Mouse (Mus musculus) forebrain, embryonic 14.5 days (tissue): ENCODE measurements at regions not wholly inside any gene's neighbourhood (a gene's known extent, or its start where the extent isn't known, plus 50 kb on each side); places are given as distances from the start of the nearest gene placed in this dataset.

Experiments
- ATAC-seq: fragments of 200-750 bp; cut with Nextera tagmentation; 2 replicates; pipeline ENCODE4 v1.8.0; 2017; ENCODE audit warnings: mild to moderate bottlenecking, moderate library complexity
- DNase-seq: peaks from one replicate; pipeline ENCODE4 v3.0.0-alpha.2; 2015; ENCODE audit warnings: low spot score
- H3K27ac ChIP-seq: fragments of 300-500 bp; sonication (generic); 2 replicates; pipeline ENCODE4 v1.5.1; 2014; ENCODE audit warnings: low read depth, mild to moderate bottlenecking, control low read depth, low read length, moderate library complexity
- H3K27me3 ChIP-seq: fragments of 300-500 bp; sonication (generic); replicated peaks from 2 replicates; pipeline ENCODE4 v1.6.1; 2014; ENCODE audit warnings: low read length, control low read depth, mixed read lengths; ENCODE audit not compliant: control insufficient read depth, insufficient read depth
- H3K36me3 ChIP-seq: fragments of 300-500 bp; sonication (generic); 2 replicates; pipeline ENCODE4 v1.6.1; 2014; ENCODE audit warnings: low read length, control low read depth; ENCODE audit not compliant: control insufficient read depth, insufficient read depth
- H3K4me1 ChIP-seq: fragments of 300-500 bp; sonication (generic); 2 replicates; pipeline ENCODE4 v1.6.1; 2014; ENCODE audit warnings: antibody characterized with exemption, low read length, control low read depth; ENCODE audit not compliant: control insufficient read depth, insufficient read depth
- H3K4me2 ChIP-seq: fragments of 300-500 bp; sonication (generic); 2 replicates; pipeline ENCODE4 v1.6.1; 2014; ENCODE audit warnings: mild to moderate bottlenecking, control low read depth, low read length
- H3K4me3 ChIP-seq: fragments of 300-500 bp; sonication (generic); 2 replicates; pipeline ENCODE4 v1.5.1; 2014; ENCODE audit warnings: low read depth, low read length, control low read depth
- H3K9ac ChIP-seq: fragments of 300-500 bp; sonication (generic); 2 replicates; pipeline ENCODE4 v1.6.1; 2014; ENCODE audit warnings: mild to moderate bottlenecking, low read length, control low read depth, moderate library complexity
- H3K9me3 ChIP-seq: fragments of 300-500 bp; sonication (generic); replicated peaks from 2 replicates; pipeline ENCODE4 v1.6.1; 2016; ENCODE audit warnings: low read length, control low read depth, mixed read lengths; ENCODE audit not compliant: control insufficient read depth
- WGBS: fragments of 180-500 bp; shearing (Covaris S2); extraction: QIAGEN DNeasy Blood & Tissue Kit; methylation state at CpG from one replicate; pipeline ENCODE4 v1.1.7; 2014; 5-methylcytosine and 5-hydroxymethylcytosine counted together

DNA sequence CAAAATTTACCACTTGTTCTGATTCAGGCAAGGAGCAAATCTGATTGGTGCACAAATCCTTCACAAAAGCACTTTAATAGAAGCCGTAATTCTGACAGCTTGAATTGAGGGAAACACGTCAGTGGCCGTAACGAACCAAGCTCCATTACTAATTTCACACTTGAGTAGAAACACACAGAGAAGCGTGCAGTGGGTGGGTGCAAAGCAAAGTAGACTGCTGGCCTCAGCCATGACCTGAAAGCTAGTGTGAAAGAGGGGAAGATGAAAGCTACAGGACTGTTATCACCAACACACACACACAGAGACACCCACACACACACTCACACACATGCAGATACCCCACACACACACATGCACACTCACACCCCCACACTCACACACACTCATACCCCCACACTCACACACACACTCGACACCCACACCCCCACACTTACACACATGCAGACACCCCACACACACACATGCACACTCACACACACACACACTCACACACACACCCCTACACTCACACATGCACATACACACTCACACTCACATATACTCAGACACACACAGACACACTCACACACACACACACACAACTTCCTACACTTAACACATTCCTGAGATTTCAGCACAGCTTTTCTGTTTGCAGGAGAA lies 248.8 kb upstream of the Gpc5 start:
- Histone ChIP-seq H3K4me3 (no peak overlapping the region), H3K4me2 (no peak overlapping the region), H3K9me3 (no peaks in the 10 kb centered on the region), H3K27me3 (no peaks in the 10 kb centered on the region), H3K27ac (no peak overlapping the region), H3K4me1 (peaks cover 5% of the 10 kb centered on the region; the same call in 1 of the 2 replicates), H3K9ac (no peak overlapping the region), H3K36me3 (no peaks in the 10 kb centered on the region)
- ATAC-seq = peak; percentile 21; the same call in 1 of the 2 replicates
- WGBS = 20% methylated on average over 6 of the region's 6 CpGs
- no peak for DNase-seq

DNA sequence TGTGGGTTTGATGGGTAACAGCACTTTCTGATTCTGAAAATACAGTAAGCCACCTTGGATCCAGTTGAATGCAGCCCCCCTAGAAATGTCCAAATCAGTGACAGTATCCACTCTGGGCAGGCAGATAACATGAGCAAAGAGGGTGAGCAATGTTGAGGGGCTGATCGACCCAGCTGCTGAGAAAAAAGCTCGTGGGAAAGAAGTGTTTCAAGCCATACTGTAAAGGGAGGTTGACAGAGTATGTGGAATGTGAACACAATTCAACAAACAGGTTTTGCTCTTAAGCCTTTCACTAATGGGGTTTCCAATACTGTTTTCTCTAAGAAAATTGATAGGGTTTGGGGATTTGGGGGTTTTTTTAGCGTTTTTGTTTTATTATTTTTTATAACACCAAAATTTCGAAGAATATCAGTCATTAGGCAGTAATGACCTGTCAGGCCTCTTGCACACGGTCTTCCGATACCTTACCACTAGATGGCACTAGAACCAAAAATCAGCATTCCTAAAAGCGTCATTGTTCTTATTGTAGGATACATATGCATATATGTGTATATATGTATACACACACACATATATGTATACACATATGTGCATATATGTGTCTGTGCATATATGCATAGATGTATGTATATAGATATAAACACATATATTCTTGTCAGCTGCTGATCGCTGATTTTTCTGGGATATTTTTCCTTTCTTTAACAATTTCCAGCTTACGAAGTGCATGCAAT lies 237.5 kb upstream of the Gpc5 start:
- no peaks in the 10 kb centered on the region for H3K4me1 ChIP-seq
- DNase-seq = peak; percentile 78
- H3K36me3 ChIP-seq = no peaks in the 10 kb centered on the region
- peak; percentile 83 for ATAC-seq
- H3K9me3 ChIP-seq = no peaks in the 10 kb centered on the region
- no peak overlapping the region for H3K4me2 ChIP-seq
- no peak overlapping the region for H3K9ac ChIP-seq
- 25% methylated on average over 9 of the region's 9 CpGs for WGBS
- 0 out of 2 replicates have a peak, but pooled peaks cover 6% of the 10 kb centered on the region for H3K27me3 ChIP-seq
- H3K27ac ChIP-seq = no peak overlapping the region
- no peak overlapping the region for H3K4me3 ChIP-seq

DNA sequence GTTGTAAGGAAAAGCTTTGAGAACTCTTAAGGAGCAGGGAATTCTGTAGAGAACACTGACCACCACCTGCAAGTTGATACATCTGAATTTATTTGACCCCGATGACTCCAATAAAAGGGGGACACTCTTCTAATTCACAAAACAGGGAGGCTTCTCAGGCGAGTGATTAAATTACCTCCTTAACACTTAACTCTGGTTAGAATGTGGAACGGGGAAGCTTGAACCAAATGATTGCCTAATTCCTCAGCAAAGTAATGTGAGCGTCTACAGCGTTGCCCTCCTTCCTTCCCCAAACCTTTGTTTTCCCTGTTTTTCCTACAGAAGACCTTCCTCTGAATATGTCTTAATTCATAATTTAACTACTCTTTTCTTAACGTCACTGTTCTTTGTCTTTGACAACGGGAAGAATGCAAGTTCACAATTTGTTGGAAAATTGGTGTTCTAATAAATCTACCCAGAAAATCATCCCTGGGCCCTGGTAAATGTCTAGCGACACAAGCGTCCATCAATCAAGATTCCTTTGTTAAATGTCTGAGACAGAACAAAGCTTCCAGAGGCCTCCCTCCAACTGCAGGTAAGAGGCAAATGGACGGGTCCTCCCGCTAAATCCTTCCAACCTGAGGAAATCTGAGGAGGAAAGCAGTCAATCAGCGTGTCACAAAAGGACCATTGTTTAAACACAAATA lies 236.8 kb upstream of the Gpc5 start:
- Histone ChIP-seq H3K9me3 (no peaks in the 10 kb centered on the region), H3K4me3 (no peak overlapping the region), H3K36me3 (no peaks in the 10 kb centered on the region), H3K27me3 (0 out of 2 replicates have a peak, but pooled peaks cover 6% of the 10 kb centered on the region), H3K27ac (no peak overlapping the region), H3K4me2 (no peak overlapping the region), H3K4me1 (no peaks in the 10 kb centered on the region), H3K9ac (no peak overlapping the region)
- ATAC-seq (no peak; the same call in 1 of the 2 replicates), DNase-seq (no peak)
- WGBS = 11% methylated on average over 12 of the region's 12 CpGs

DNA sequence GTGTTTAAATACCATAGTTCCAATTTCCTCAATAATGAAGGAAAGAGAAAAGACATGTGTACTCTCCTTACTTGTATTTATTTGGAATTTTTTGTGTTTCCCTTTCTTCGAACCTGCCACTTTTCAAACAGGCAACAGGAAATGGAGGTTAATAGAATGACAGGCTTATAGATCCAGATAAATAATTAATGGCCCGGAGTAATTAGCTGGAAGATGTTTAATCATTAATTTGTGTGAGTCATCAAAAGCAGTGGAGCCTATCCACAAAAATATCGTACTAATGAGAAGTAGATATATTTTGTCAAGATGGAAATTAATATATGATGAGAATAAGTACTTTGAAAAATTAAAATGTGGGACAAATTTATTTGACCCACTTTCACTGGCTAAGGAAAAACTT lies 236.3 kb upstream of the Gpc5 start:
- H3K4me3 ChIP-seq = no peak overlapping the region
- H3K27me3 ChIP-seq = 0 out of 2 replicates have a peak, but pooled peaks cover 6% of the 10 kb centered on the region
- no peaks in the 10 kb centered on the region for H3K36me3 ChIP-seq
- no peak overlapping the region for H3K27ac ChIP-seq
- ATAC-seq (no peak), DNase-seq (no peak)
- H3K4me2 ChIP-seq = no peak overlapping the region
- H3K9me3 ChIP-seq = no peaks in the 10 kb centered on the region
- H3K9ac ChIP-seq = no peak overlapping the region
- 24% methylated on average over 3 of the region's 3 CpGs for WGBS
- no peaks in the 10 kb centered on the region for H3K4me1 ChIP-seq

DNA sequence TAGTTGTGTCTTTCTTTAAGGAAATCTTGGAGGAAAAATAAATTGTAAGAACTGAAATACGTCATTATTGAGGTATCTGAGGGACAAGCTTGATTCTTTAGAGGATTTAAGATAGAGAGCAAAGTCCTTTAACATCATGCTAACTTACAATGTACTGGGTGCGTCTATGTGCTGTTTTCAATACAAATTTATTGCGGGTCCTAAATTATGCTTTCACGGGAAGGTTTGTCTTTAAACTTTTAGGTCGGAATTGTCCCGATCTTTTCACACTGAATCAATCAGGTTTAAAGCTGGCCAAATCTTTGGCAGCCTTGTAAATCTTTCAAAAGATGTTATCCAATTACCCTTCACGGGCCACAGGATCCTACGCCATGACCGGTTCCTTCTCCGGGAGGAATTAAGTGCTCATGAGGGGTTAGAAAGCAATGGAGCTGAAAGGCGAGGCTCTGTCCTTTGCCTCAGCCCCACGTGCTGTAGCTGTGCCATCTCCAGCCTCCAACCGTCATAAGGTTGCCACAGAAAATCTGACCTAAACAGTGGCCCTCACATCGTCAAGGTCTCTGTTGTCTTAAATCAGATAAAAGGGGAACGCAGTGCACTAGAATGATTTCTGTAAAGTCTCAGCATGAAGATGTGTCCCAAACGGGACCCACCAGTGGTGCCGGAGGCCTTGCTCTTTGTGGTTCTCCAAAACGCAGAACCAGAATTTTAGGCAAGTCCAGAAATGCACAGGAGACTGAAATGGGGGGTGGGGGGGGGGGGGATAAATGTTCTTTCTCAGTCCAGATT lies 235.6 kb upstream of the Gpc5 start:
- H3K4me3 ChIP-seq = no peak overlapping the region
- no peaks in the 10 kb centered on the region for H3K36me3 ChIP-seq
- no peak overlapping the region for H3K9ac ChIP-seq
- H3K4me2 ChIP-seq = peak overlapping the region; percentile 18; the same call in 1 of the 2 replicates
- 17% methylated on average over 18 of the region's 18 CpGs for WGBS
- H3K9me3 ChIP-seq = no peaks in the 10 kb centered on the region
- DNase-seq (no peak), ATAC-seq (no peak)
- no peak overlapping the region for H3K27ac ChIP-seq
- H3K27me3 ChIP-seq = 0 out of 2 replicates have a peak, but pooled peaks cover 6% of the 10 kb centered on the region
- H3K4me1 ChIP-seq = no peaks in the 10 kb centered on the region

DNA sequence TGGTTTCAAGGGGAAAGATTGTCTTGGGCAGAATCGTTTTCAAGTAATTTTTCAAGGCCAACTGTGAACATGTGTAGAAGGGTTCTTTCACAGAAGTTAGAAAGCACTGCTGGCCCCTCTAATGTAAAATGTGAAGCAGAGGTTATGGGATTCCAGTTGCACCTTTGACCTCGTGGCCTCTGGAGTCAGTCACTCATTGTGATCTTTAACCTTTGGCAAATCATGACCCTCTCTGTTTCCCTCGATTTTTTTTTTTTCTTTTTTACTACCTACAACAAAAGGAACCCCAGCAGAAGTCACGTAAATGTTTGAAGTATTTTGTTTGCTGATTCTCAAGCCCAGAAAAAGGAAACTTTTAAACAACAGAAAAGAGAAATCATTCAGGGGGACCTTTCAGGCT lies 234.8 kb upstream of the Gpc5 start:
- H3K9me3 ChIP-seq = no peaks in the 10 kb centered on the region

DNA sequence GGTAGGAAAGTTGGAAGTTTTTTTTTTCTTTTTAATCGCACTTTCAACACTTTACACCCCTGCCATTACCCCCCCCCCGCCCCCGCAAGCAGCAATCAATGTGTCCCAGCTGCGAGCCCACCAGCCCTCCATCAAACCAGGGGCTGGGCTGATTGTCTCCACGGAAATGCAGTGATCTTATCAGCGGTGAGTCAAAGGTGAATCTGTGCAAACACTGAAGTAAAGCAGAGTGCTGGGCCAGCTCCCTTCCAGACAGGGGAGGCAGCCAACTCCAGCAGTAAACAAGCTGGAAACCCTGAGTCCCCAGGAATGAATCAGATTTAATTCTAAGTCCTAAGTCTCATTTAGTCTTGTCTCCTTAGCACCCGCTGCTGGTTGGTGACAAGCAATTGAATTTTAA lies 234.3 kb upstream of the Gpc5 start:
- Histone ChIP-seq H3K4me3 (no peak overlapping the region), H3K4me2 (no peak overlapping the region), H3K36me3 (no peaks in the 10 kb centered on the region), H3K9ac (no peak overlapping the region), H3K27me3 (0 out of 2 replicates have a peak, but pooled peaks cover 6% of the 10 kb centered on the region), H3K27ac (no peak overlapping the region), H3K4me1 (no peaks in the 10 kb centered on the region), H3K9me3 (no peaks in the 10 kb centered on the region)
- ATAC-seq = no peak
- 20% methylated on average over 7 of the region's 7 CpGs for WGBS
- DNase-seq = no peak

More for the DNA sequence above, 234.8 kb upstream of the Gpc5 start:
- ATAC-seq (no peak), DNase-seq (no peak)
- H3K4me1 ChIP-seq = no peaks in the 10 kb centered on the region
- H3K27ac ChIP-seq = no peak overlapping the region
- H3K4me3 ChIP-seq = no peak overlapping the region
- no peaks in the 10 kb centered on the region for H3K36me3 ChIP-seq
- WGBS = 31% methylated on average over 4 of the region's 4 CpGs
- 0 out of 2 replicates have a peak, but pooled peaks cover 6% of the 10 kb centered on the region for H3K27me3 ChIP-seq
- no peak overlapping the region for H3K9ac ChIP-seq
- no peak overlapping the region for H3K4me2 ChIP-seq

DNA sequence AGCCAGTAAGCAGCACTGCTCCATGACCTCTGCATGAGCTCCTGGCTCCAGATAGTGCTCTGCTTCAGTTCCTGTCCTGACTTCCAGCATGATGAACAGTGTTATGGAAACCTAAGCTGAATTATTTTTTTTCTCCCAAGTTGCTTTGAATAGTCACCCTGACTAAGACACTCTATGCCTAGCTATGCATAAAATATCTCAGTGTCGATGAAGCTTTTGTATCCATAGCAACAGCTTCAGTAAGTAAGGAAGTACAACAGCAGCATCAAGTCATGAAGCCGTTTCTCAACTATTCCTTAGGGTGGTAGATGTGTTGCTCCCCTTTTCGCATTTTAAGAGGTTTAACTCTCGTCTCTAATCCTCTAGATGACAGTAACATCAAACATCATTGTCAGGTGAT lies 228.4 kb upstream of the Gpc5 start:
- 80% methylated on average over 4 of the region's 4 CpGs for WGBS
- DNase-seq = no peak

More for the DNA sequence above, 228.4 kb upstream of the Gpc5 start:
- Histone ChIP-seq H3K27me3 (no peaks in the 10 kb centered on the region), H3K9ac (no peak overlapping the region), H3K4me3 (no peak overlapping the region), H3K4me1 (no peaks in the 10 kb centered on the region), H3K27ac (no peak overlapping the region), H3K4me2 (no peak overlapping the region), H3K9me3 (no peaks in the 10 kb centered on the region), H3K36me3 (no peaks in the 10 kb centered on the region)
- no peak for ATAC-seq
